Mouse (Mus musculus) adipocyte (in vitro differentiated cells): ENCODE results near the gene Slc35e1.
A peak's percentile ranks its signal among the peaks of the same experiment; 100 is the strongest.

Experiments used
- DNase-seq: peaks from one replicate; pipeline ENCODE4 v3.0.0-alpha.2; 2016; ENCODE audit warnings: low spot score

The Slc35e1 gene

GRCm38 (mm10) chr8:72485456-72486199 lies 6.8 kb downstream of the Slc35e1 start:
- DNase-seq = no peak

GRCm38 (mm10) chr8:72474826-72475546 lies 17.4 kb downstream of the Slc35e1 start, which contains the start of gene Cherp:
Gene Cherp, minus strand, starts transcription at chr8:72475226.
- peak; percentile 100 for DNase-seq

- DNase-seq = no peak
These were observed 21.7 kb downstream of the Slc35e1 start for GRCm38 (mm10) chr8:72470684-72471083.

- DNase-seq = no peak
These were observed 22.4 kb downstream of the Slc35e1 start for GRCm38 (mm10) chr8:72469984-72470383.

- DNase-seq = no peak
These were observed 23.2 kb downstream of the Slc35e1 start for GRCm38 (mm10) chr8:72469243-72469642.

- DNase-seq = no peak
These were observed 28.2 kb downstream of the Slc35e1 start for GRCm38 (mm10) chr8:72464211-72464610.

- no peak for DNase-seq
These were observed 32.4 kb downstream of the Slc35e1 start for GRCm38 (mm10) chr8:72459881-72460533.

- DNase-seq = no peak
These were observed 34.0 kb downstream of the Slc35e1 start for GRCm38 (mm10) chr8:72458457-72458856.

GRCm38 (mm10) chr8:72457806-72458205 lies 34.6 kb downstream of the Slc35e1 start:
- DNase-seq = no peak

GRCm38 (mm10) chr8:72455317-72455716 lies 37.1 kb downstream of the Slc35e1 start:
- DNase-seq = no peak

GRCm38 (mm10) chr8:72453904-72454303 lies 38.5 kb downstream of the Slc35e1 start:
- no peak for DNase-seq

- DNase-seq = no peak
These were observed 40.9 kb downstream of the Slc35e1 start for GRCm38 (mm10) chr8:72451516-72451915.

- no peak for DNase-seq
These were observed 47.3 kb downstream of the Slc35e1 start for GRCm38 (mm10) chr8:72445071-72445470.

GRCm38 (mm10) chr8:72443994-72444350 lies 48.4 kb downstream of the Slc35e1 start:
- no peak for DNase-seq

GRCm38 (mm10) chr8:72443338-72443993 lies 48.9 kb downstream of the Slc35e1 start, which contains the start of the genes Calr3 and 1700030K09Rik:
Gene Calr3, minus strand, starts transcription at chr8:72443870.
Gene 1700030K09Rik, plus strand, starts transcription at chr8:72443880.
- DNase-seq = peak; percentile 100

GRCm38 (mm10) chr8:72438248-72439015 lies 54.0 kb downstream of the Slc35e1 start:
- no peak for DNase-seq

GRCm38 (mm10) chr8:72434952-72435351 lies 57.5 kb downstream of the Slc35e1 start:
- DNase-seq = peak; percentile 83
